Mouse (Mus musculus): Measurements from ENCODE around the gene Cdc42bpg. TPM values are rescaled to one million over a fixed set of nuclear protein-coding genes. Genes with fewer than 3 reads are reported as not detected.
A peak's percentile ranks its signal among the peaks of the same experiment; 100 is the strongest.

The Cdc42bpg gene
- polyA plus RNA-seq, 1 experiment: 7.7 TPM

GRCm38 (mm10) chr19:6276426-6277421 lies 29.5 kb upstream of the Cdc42bpg start, which contains the start of gene Ehd1:
TSS of gene Ehd1 (plus strand) at chr19:6276725.
- under 1% methylated on average over 105 of the region's 106 CpGs for WGBS
- H3K36me3 ChIP-seq (ENCODE audit: control insufficient read depth, insufficient read depth, low read length): peaks cover 5% of the 10 kb centered on the region
- H3K4me3 ChIP-seq (ENCODE audit: extremely low read depth, insufficient read depth, insufficient read length): peak within 1 kb of the TSS; percentile 75
- TF ChIP-seq CTCF (IDR thresholded peaks at IDR 0.05; ENCODE audit: extremely low read depth, insufficient read depth, insufficient read length, insufficient replicate concordance) (peak; percentile 67), POLR2A (IDR thresholded peaks at IDR 0.05; ENCODE audit: low read depth, low read length) (peak; percentile 47)
- H3K4me1 ChIP-seq (ENCODE audit: control insufficient read depth, insufficient read depth, insufficient read length): peaks cover 34% of the 10 kb centered on the region; the same call in 1 of the 2 replicates
- DNase-seq (ENCODE audit: low read depth in 1 of 2, low spot score in 2 of 2): peak; percentile 96
- no peaks in the 10 kb centered on the region for H3K27me3 ChIP-seq (ENCODE audit: control insufficient read depth, insufficient read depth, low read length)
- H3K27ac ChIP-seq (ENCODE audit: insufficient read depth, low read length): peak within 1 kb of the TSS; percentile 99

- peak overlapping the region; percentile 99 for H3K27ac ChIP-seq (ENCODE audit: insufficient read depth, low read length)
- peaks cover 7% of the 10 kb centered on the region for H3K36me3 ChIP-seq (ENCODE audit: control insufficient read depth, insufficient read depth, low read length)
- H3K4me1 ChIP-seq (ENCODE audit: control insufficient read depth, insufficient read depth, insufficient read length): peaks cover 34% of the 10 kb centered on the region; the same call in 1 of the 2 replicates
- no peaks in the 10 kb centered on the region for H3K27me3 ChIP-seq (ENCODE audit: control insufficient read depth, insufficient read depth, low read length)
- peak overlapping the region; percentile 75 for H3K4me3 ChIP-seq (ENCODE audit: extremely low read depth, insufficient read depth, insufficient read length)
- 22% methylated on average over 10 of the region's 10 CpGs for WGBS
- peak; percentile 69 to 70 for DNase-seq (ENCODE audit: low read depth in 1 of 2, low spot score in 2 of 2)
- TF ChIP-seq POLR2A (IDR thresholded peaks at IDR 0.05; ENCODE audit: low read depth, low read length) (peak; percentile 14; the same call in 1 of the 2 replicates), CTCF (IDR thresholded peaks at IDR 0.05; ENCODE audit: extremely low read depth, insufficient read depth, insufficient read length, insufficient replicate concordance) (no peak)
These were observed 28.4 kb upstream of the Cdc42bpg start for GRCm38 (mm10) chr19:6277661-6278438.

GRCm38 (mm10) chr19:6278439-6279073 lies 27.7 kb upstream of the Cdc42bpg start:
- 50% methylated on average over 6 of the region's 6 CpGs for WGBS
- H3K4me1 ChIP-seq (ENCODE audit: control insufficient read depth, insufficient read depth, insufficient read length): peaks cover 34% of the 10 kb centered on the region; the same call in 1 of the 2 replicates
- no peak for DNase-seq (ENCODE audit: low read depth in 1 of 2, low spot score in 2 of 2)
- no peak for TF ChIP-seq CTCF (IDR thresholded peaks at IDR 0.05; ENCODE audit: extremely low read depth, insufficient read depth, insufficient read length, insufficient replicate concordance)
- TF ChIP-seq POLR2A (IDR thresholded peaks at IDR 0.05; ENCODE audit: low read depth, low read length): no peak
- peak overlapping the region; percentile 75; the same call in 1 of the 2 replicates for H3K4me3 ChIP-seq (ENCODE audit: extremely low read depth, insufficient read depth, insufficient read length)
- H3K27me3 ChIP-seq (ENCODE audit: control insufficient read depth, insufficient read depth, low read length): no peaks in the 10 kb centered on the region
- H3K27ac ChIP-seq (ENCODE audit: insufficient read depth, low read length): peak overlapping the region; percentile 99
- H3K36me3 ChIP-seq (ENCODE audit: control insufficient read depth, insufficient read depth, low read length): peaks cover 11% of the 10 kb centered on the region

GRCm38 (mm10) chr19:6279481-6280144 lies 26.6 kb upstream of the Cdc42bpg start:
- Histone ChIP-seq H3K36me3 (ENCODE audit: control insufficient read depth, insufficient read depth, low read length) (peaks cover 16% of the 10 kb centered on the region), H3K27ac (ENCODE audit: insufficient read depth, low read length) (no peak overlapping the region), H3K4me3 (ENCODE audit: extremely low read depth, insufficient read depth, insufficient read length) (peak overlapping the region; percentile 5; the same call in 1 of the 2 replicates), H3K4me1 (ENCODE audit: control insufficient read depth, insufficient read depth, insufficient read length) (peaks cover 27% of the 10 kb centered on the region; the same call in 1 of the 2 replicates), H3K27me3 (ENCODE audit: control insufficient read depth, insufficient read depth, low read length) (no peaks in the 10 kb centered on the region)
- DNase-seq (ENCODE audit: low read depth in 1 of 2, low spot score in 2 of 2): no peak
- TF ChIP-seq CTCF (IDR thresholded peaks at IDR 0.05; ENCODE audit: extremely low read depth, insufficient read depth, insufficient read length, insufficient replicate concordance): no peak
- no peak for TF ChIP-seq POLR2A (IDR thresholded peaks at IDR 0.05; ENCODE audit: low read depth, low read length)
- 91% methylated on average over 6 of the region's 6 CpGs for WGBS

- DNase-seq (ENCODE audit: low read depth in 1 of 2, low spot score in 2 of 2): no peak
- no peaks in the 10 kb centered on the region for H3K27me3 ChIP-seq (ENCODE audit: control insufficient read depth, insufficient read depth, low read length)
- 94% methylated on average over 7 of the region's 7 CpGs for WGBS
- peaks cover 18% of the 10 kb centered on the region for H3K36me3 ChIP-seq (ENCODE audit: control insufficient read depth, insufficient read depth, low read length)
- H3K4me3 ChIP-seq (ENCODE audit: extremely low read depth, insufficient read depth, insufficient read length): no peak overlapping the region
- peaks cover 20% of the 10 kb centered on the region; the same call in 1 of the 2 replicates for H3K4me1 ChIP-seq (ENCODE audit: control insufficient read depth, insufficient read depth, insufficient read length)
- H3K27ac ChIP-seq (ENCODE audit: insufficient read depth, low read length): no peak overlapping the region
- TF ChIP-seq POLR2A (IDR thresholded peaks at IDR 0.05; ENCODE audit: low read depth, low read length) (no peak), CTCF (IDR thresholded peaks at IDR 0.05; ENCODE audit: extremely low read depth, insufficient read depth, insufficient read length, insufficient replicate concordance) (no peak)
These were observed 25.7 kb upstream of the Cdc42bpg start for GRCm38 (mm10) chr19:6280554-6280953.

Measured in spleen, adult 2 months (tissue).